Mouse (Mus musculus): Measurements from ENCODE around the gene Rnf167. TPM values are rescaled to one million over a fixed set of nuclear protein-coding genes. Genes with fewer than 3 reads are reported as not detected.

The Rnf167 gene
- polyA plus RNA-seq, 1 experiment = 265 TPM

DNA sequence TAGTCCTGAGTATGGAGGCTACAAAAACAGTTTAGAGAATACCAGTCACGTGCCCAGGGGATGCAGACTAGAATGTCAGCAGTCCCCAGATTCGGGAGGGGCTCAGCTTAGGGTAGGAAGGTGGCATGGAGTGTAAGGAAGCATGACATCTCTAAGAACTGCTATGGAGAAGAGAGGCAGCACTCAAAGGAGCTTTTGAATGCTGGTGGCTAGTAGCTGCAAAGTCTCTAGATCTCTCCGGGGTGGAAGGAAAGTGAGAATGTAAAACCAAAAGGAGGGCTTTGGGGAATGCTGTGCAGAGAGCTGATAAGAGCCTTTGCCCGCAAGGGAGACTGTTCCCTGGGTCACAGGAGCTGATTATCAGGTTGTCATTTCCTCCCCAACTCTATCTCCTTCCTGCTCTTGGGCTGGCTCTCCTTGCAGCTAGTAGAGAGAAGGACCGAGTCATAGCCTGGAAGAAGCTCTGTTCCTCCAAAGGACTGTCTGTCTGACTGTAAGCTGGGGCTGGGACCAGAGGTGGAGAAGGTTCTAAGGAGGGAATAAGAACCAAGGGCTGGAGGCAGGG is 8.2 kb upstream of the Rnf167 start, which contains the start of gene Gp1ba:
Gp1ba (plus strand) TSS at position 409 of the 565 bp plus-strand sequence.
- peaks cover 2% of the 10 kb centered on the region; the same call in 1 of the 2 replicates for H3K4me1 ChIP-seq (ENCODE audit: control insufficient read depth, insufficient read depth, low read length)
- H3K4me3 ChIP-seq (replicated peaks; ENCODE audit: control insufficient read depth, low read depth, low read length) = no peak within 1 kb of the TSS
- 6% methylated on average over 5 of the region's 5 CpGs for WGBS
- TF ChIP-seq POLR2A (IDR thresholded peaks at IDR 0.05; ENCODE audit: borderline replicate concordance, control insufficient read depth, low read depth, low read length) = no peak
- no peak for TF ChIP-seq CTCF (IDR thresholded peaks at IDR 0.05; ENCODE audit: control insufficient read depth, insufficient read depth, low read length)
- peak within 1 kb of the TSS; percentile 24; the same call in 1 of the 2 replicates for H3K27ac ChIP-seq (ENCODE audit: control insufficient read depth, insufficient read depth, low read depth, low read length, poor library complexity)

DNA sequence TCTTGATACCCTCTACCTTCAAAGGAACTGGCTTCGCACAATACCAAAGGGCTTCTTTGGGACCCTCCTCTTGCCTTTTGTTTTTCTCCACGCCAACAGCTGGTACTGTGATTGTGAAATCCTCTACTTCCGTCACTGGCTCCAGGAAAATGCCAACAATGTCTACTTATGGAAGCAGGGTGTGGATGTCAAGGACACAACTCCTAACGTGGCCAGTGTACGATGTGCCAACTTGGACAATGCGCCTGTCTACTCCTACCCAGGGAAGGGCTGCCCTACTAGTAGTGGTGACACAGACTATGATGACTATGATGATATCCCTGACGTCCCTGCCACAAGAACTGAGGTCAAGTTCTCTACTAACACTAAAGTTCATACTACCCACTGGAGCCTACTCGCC is 7.1 kb upstream of the Rnf167 start:
- WGBS = 72% methylated on average over 8 of the region's 8 CpGs
- no peak for TF ChIP-seq POLR2A (IDR thresholded peaks at IDR 0.05; ENCODE audit: borderline replicate concordance, control insufficient read depth, low read depth, low read length)
- TF ChIP-seq CTCF (IDR thresholded peaks at IDR 0.05; ENCODE audit: control insufficient read depth, insufficient read depth, low read length) = no peak
- Histone ChIP-seq H3K27ac (ENCODE audit: control insufficient read depth, insufficient read depth, low read depth, low read length, poor library complexity) (no peak overlapping the region), H3K4me1 (ENCODE audit: control insufficient read depth, insufficient read depth, low read length) (peaks cover 2% of the 10 kb centered on the region; the same call in 1 of the 2 replicates), H3K4me3 (replicated peaks; ENCODE audit: control insufficient read depth, low read depth, low read length) (no peak overlapping the region)

DNA sequence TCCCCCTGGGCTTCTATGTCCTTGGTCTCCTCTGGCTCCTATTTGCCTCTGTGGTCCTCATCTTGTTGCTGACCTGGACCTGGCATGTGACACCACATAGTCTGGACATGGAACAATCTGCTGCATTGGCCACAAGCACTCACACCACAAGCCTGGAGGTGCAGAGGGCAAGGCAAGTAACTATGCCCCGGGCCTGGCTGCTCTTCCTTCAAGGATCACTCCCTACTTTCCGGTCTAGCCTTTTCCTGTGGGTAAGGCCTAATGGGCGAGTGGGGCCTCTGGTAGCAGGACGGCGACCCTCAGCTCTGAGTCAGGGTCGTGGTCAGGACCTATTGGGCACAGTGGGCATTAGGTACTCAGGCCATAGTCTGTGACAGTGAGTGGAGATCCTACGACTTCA is 5.8 kb upstream of the Rnf167 start:
- Histone ChIP-seq H3K27ac (ENCODE audit: control insufficient read depth, insufficient read depth, low read depth, low read length, poor library complexity) (no peak overlapping the region), H3K4me3 (replicated peaks; ENCODE audit: control insufficient read depth, low read depth, low read length) (no peak overlapping the region), H3K4me1 (ENCODE audit: control insufficient read depth, insufficient read depth, low read length) (peaks cover 4% of the 10 kb centered on the region; the same call in 1 of the 2 replicates)
- no peak for TF ChIP-seq POLR2A (IDR thresholded peaks at IDR 0.05; ENCODE audit: borderline replicate concordance, control insufficient read depth, low read depth, low read length)
- WGBS = 72% methylated on average over 7 of the region's 7 CpGs

DNA sequence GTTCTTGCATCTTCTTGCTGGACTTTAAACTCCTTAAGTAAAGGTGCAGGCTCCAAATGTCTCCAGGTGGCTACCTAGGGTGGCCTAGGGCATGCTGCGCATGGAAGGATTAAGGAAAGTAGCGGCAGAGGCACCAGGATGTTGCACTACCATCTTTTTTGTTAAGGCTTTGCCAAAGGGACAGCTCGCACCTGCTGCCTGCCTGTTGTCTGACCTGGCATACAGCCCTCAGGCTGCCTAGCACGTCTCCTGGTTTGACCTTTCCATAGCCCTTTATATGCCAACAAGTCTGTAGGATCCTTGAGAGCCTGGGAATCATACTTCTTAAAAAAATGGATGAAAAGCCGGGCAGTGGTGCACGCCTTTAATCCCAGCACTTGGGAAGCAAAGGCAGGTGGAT is 4.0 kb upstream of the Rnf167 start:
- TF ChIP-seq POLR2A (IDR thresholded peaks at IDR 0.05; ENCODE audit: borderline replicate concordance, control insufficient read depth, low read depth, low read length) (no peak), CTCF (IDR thresholded peaks at IDR 0.05; ENCODE audit: control insufficient read depth, insufficient read depth, low read length) (no peak)
- Histone ChIP-seq H3K4me1 (ENCODE audit: control insufficient read depth, insufficient read depth, low read length) (peaks cover 4% of the 10 kb centered on the region; the same call in 1 of the 2 replicates), H3K4me3 (replicated peaks; ENCODE audit: control insufficient read depth, low read depth, low read length) (no peak overlapping the region), H3K27ac (ENCODE audit: control insufficient read depth, insufficient read depth, low read depth, low read length, poor library complexity) (no peak overlapping the region)
- 84% methylated on average over 6 of the region's 6 CpGs for WGBS

DNA sequence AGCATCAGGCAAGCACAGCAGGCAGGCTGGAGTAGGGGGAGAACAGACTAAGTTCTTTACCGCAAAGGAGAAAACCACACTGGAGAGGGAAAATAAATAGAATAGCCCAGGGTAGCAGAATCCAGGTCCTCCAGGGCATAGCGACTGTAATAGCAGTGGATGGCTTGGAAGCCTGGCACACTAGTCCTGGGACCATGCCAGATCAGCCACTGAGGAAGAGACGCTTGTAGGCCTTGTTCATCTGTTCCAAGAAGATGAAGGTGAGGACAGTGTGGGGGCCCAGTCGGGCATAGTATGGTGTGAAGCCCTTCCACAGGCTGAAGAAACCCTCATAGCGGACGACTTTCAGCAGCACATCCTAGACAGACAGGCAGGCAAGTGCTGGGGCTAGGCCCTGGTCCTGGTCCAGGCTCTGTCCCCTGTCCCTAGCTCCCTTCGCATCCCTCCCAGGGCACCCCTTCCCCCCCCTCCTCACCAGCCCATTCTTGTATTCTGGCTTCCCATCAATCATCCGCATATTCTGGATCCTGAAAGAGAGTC is 2.4 kb upstream of the Rnf167 start:
- Histone ChIP-seq H3K27ac (ENCODE audit: control insufficient read depth, insufficient read depth, low read depth, low read length, poor library complexity) (no peak overlapping the region), H3K4me3 (replicated peaks; ENCODE audit: control insufficient read depth, low read depth, low read length) (no peak overlapping the region), H3K4me1 (ENCODE audit: control insufficient read depth, insufficient read depth, low read length) (peaks cover 6% of the 10 kb centered on the region; the same call in 1 of the 2 replicates)
- TF ChIP-seq POLR2A (IDR thresholded peaks at IDR 0.05; ENCODE audit: borderline replicate concordance, control insufficient read depth, low read depth, low read length) (no peak), CTCF (IDR thresholded peaks at IDR 0.05; ENCODE audit: control insufficient read depth, insufficient read depth, low read length) (no peak)
- WGBS = 93% methylated on average over 8 of the region's 8 CpGs

DNA sequence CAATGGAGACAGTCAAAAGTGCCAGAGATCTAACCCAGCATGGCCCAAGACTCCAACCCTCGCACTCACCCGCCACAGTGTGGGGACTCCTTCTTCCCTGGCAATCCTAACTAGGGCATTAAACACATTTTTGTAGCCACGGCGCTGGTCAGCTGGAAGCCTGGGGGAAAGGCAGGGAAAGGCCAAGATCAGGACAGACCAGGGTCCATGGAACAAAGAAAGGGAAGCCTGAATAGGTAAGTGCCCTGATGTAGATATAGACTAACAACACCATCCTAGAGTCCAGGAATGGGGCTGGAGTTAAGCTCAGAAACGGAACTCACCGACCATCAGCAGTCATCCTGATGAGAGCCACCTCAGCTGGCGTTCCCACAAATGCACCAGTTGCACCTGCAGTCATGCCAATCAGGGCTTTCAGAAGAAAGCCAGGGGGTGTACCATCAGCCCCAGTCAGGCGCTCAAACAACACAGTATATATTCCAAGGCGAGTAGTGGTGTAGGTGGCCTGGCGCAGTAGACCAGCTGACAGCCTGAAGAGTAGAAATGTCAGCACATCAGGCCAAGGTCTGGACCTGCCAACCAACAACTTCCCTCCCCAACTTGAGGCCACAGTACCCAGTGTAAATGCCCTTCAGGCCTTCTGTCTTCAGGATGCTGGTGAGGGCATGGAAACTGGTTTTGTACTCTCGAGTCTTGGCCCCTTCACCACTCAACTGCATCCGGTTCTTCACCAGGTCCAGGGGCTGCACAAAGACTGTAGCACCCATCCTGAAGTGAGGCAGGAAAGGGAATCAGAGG is 1.4 kb upstream of the Rnf167 start:
- peak overlapping the region; percentile 92 for H3K4me3 ChIP-seq (replicated peaks; ENCODE audit: control insufficient read depth, low read depth, low read length)
- WGBS = 75% methylated on average over 12 of the region's 12 CpGs
- no peak overlapping the region; the same call in 1 of the 2 replicates for H3K27ac ChIP-seq (ENCODE audit: control insufficient read depth, insufficient read depth, low read depth, low read length, poor library complexity)
- TF ChIP-seq CTCF (IDR thresholded peaks at IDR 0.05; ENCODE audit: control insufficient read depth, insufficient read depth, low read length) (no peak; the same call in 1 of the 2 replicates), POLR2A (IDR thresholded peaks at IDR 0.05; ENCODE audit: borderline replicate concordance, control insufficient read depth, low read depth, low read length) (no peak)
- peaks cover 7% of the 10 kb centered on the region; the same call in 1 of the 2 replicates for H3K4me1 ChIP-seq (ENCODE audit: control insufficient read depth, insufficient read depth, low read length)

DNA sequence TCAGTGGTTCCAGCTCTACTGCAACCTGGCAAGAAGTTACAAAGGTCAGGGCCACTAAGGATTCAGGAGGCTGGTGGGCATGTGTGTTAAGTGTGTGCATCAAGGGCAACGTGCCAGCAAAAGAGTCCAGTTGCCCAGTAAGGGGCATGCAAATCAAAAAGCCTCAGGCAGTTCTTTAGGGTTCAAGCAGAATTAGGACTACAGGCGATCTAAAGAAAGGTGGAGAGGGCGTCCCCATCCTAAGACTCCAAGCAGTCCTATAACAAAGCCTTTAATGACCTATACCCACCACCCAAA is 828 bp upstream of the Rnf167 start:
- 14% methylated on average over 3 of the region's 3 CpGs for WGBS
- Histone ChIP-seq H3K4me3 (replicated peaks; ENCODE audit: control insufficient read depth, low read depth, low read length) (peak overlapping the region; percentile 92), H3K27ac (ENCODE audit: control insufficient read depth, insufficient read depth, low read depth, low read length, poor library complexity) (peak overlapping the region; percentile 95), H3K4me1 (ENCODE audit: control insufficient read depth, insufficient read depth, low read length) (peaks cover 8% of the 10 kb centered on the region; the same call in 1 of the 2 replicates)
- TF ChIP-seq POLR2A (IDR thresholded peaks at IDR 0.05; ENCODE audit: borderline replicate concordance, control insufficient read depth, low read depth, low read length) (no peak), CTCF (IDR thresholded peaks at IDR 0.05; ENCODE audit: control insufficient read depth, insufficient read depth, low read length) (no peak)

DNA sequence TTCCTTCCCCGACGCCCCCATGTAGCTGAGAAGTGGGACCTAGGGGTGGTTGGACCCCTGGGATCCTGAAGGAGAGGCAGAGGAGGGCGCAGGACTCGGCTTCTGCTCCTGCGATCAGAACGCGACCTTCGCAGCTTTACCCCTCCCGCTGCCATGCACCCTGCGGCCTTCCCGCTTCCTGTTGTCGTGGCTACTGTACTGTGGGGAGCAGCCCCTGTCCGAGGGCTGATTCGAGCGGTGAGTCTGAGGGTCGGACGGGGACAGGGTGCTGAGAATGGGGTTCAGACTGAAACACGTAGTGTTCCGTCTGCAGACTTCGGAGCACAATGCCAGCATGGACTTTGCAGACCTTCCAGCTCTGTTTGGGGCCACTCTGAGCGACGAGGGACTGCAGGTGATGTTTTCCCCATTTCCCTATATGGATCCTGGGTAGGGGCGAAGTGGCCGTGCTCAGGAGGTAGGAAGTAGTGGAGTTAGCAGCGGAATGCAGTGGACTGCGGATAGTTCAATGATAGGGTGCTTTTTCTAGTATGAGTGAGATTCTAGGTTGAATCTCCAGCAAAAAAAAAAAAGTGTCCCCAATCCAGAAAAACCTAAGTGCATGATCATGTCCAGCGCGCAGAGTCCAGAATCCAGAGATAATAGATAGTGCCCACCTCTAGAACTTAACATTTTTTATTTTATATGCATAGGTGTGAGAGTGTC is 833 bp downstream of the Rnf167 start:
- WGBS = 2% methylated on average over 28 of the region's 28 CpGs
- peak; percentile 47; the same call in 1 of the 2 replicates for TF ChIP-seq POLR2A (IDR thresholded peaks at IDR 0.05; ENCODE audit: borderline replicate concordance, control insufficient read depth, low read depth, low read length)
- no peak for TF ChIP-seq CTCF (IDR thresholded peaks at IDR 0.05; ENCODE audit: control insufficient read depth, insufficient read depth, low read length)
- H3K4me1 ChIP-seq (ENCODE audit: control insufficient read depth, insufficient read depth, low read length) = peaks cover 8% of the 10 kb centered on the region; the same call in 1 of the 2 replicates
- H3K27ac ChIP-seq (ENCODE audit: control insufficient read depth, insufficient read depth, low read depth, low read length, poor library complexity) = peak overlapping the region; percentile 89
- H3K4me3 ChIP-seq (replicated peaks; ENCODE audit: control insufficient read depth, low read depth, low read length) = peak overlapping the region; percentile 82

Measured in bone marrow, adult 2 months (tissue).